ENCODE assay signal across 8 mouse cellular contexts in the genomic region with DNA sequence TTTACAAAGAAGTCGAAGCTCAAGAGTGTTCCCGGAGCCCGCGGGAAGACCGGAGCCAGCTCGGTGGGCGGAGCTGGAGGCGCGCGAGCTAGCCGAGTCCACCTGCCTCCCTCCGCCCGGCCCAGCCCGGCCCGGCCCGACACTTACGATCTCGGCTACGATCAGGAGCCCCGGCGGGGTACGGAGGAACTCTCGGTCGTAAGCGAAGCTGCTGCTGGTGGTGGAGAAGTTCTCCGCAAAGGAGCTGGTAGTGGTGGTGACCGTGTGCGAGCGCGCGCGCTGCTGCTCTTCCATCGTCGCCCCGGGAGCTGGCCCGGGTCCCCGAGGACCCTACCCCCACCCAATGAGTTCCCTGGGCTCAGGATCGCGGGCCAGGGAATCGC. TPM values are rescaled to one million over a fixed set of nuclear protein-coding genes. Genes with fewer than 3 reads are reported as not detected.
A peak's percentile ranks its signal among the peaks of the same experiment; 100 is the strongest.
DNase-seq lines count a peak whose midpoint lies in the region; ATAC-seq and TF ChIP-seq lines count a peak whose summit lies in the region.

No protein-coding gene starts in this region.

- H3K27ac ChIP-seq in embryonic fibroblast, embryonic 13.5 days (ENCODE audit: insufficient read depth, low read length): no peak overlapping the region
- no peak overlapping the region for H3K27ac ChIP-seq in hindbrain, embryonic 13.5 days
- no peak overlapping the region for H3K27ac ChIP-seq in limb, embryonic 13.5 days
- peak overlapping the region; percentile 84 for H3K27ac ChIP-seq in midbrain, embryonic 10.5 days (replicated peaks)

- no peak for TF ChIP-seq CTCF in embryonic fibroblast, embryonic 13.5 days (IDR thresholded peaks at IDR 0.05; ENCODE audit: borderline replicate concordance, insufficient read depth, low read length)

- H3K9ac ChIP-seq in hindbrain, embryonic 13.5 days: peak overlapping the region; percentile 72
- H3K9ac ChIP-seq in limb, embryonic 13.5 days: peak overlapping the region; percentile 71

- H3K4me2 ChIP-seq in hindbrain, embryonic 13.5 days: peak overlapping the region; percentile 98
- H3K4me2 ChIP-seq in limb, embryonic 13.5 days (replicated peaks): peak overlapping the region; percentile 96

- H3K4me1 ChIP-seq in embryonic fibroblast, embryonic 13.5 days (ENCODE audit: control insufficient read depth, insufficient read depth, low read length): no peaks in the 10 kb centered on the region
- H3K4me1 ChIP-seq in hindbrain, embryonic 13.5 days (replicated peaks): peaks cover 14% of the 10 kb centered on the region
- peaks cover 22% of the 10 kb centered on the region for H3K4me1 ChIP-seq in limb, embryonic 13.5 days
- H3K4me1 ChIP-seq in midbrain, embryonic 10.5 days: peaks cover 25% of the 10 kb centered on the region

- H3K36me3 ChIP-seq in hindbrain, embryonic 13.5 days: no peaks in the 10 kb centered on the region
- H3K36me3 ChIP-seq in limb, embryonic 13.5 days: no peaks in the 10 kb centered on the region
- H3K36me3 ChIP-seq in midbrain, embryonic 10.5 days: no peaks in the 10 kb centered on the region

- under 1% methylated on average over 40 of the region's 40 CpGs for WGBS in hindbrain, embryonic 13.5 days
- WGBS in limb, embryonic 13.5 days: under 1% methylated on average over 40 of the region's 40 CpGs
- WGBS in midbrain, embryonic 10.5 days: under 1% methylated on average over 40 of the region's 40 CpGs

- DNase-seq in frontal cortex, postnatal 25 days (ENCODE audit: low spot score in 2 of 2): no peak
- DNase-seq in adrenal gland, adult 8-10 months: peak; percentile 15
- DNase-seq in midbrain, embryonic 10.5 days (ENCODE audit: low spot score): no peak
- peak; percentile 67 for DNase-seq in testis, postnatal 10 days (ENCODE audit: low spot score)

- no peaks in the 10 kb centered on the region for H3K9me3 ChIP-seq in hindbrain, embryonic 13.5 days
- no peaks in the 10 kb centered on the region for H3K9me3 ChIP-seq in limb, embryonic 13.5 days
- no peaks in the 10 kb centered on the region for H3K9me3 ChIP-seq in midbrain, embryonic 10.5 days (replicated peaks)

- peak; percentile 67 for ATAC-seq in frontal cortex, adult (ENCODE audit: low TSS enrichment)
- ATAC-seq in hindbrain, embryonic 13.5 days (ENCODE audit: low FRiP score): peak; percentile 65
- peak; percentile 66 for ATAC-seq in limb, embryonic 13.5 days (ENCODE audit: low FRiP score, low read depth)

- H3K27me3 ChIP-seq in hindbrain, embryonic 13.5 days: peaks cover 42% of the 10 kb centered on the region
- H3K27me3 ChIP-seq in limb, embryonic 13.5 days: peaks cover 4% of the 10 kb centered on the region; the same call in 1 of the 2 replicates
- H3K27me3 ChIP-seq in midbrain, embryonic 10.5 days (ENCODE audit: low read depth, poor library complexity, severe bottlenecking): peaks cover 46% of the 10 kb centered on the region

- TF ChIP-seq POLR2A in embryonic fibroblast, embryonic 13.5 days (IDR thresholded peaks at IDR 0.05; ENCODE audit: low read depth, low read length): no peak

- peak overlapping the region; percentile 57 for H3K4me3 ChIP-seq in embryonic fibroblast, embryonic 13.5 days (ENCODE audit: insufficient read depth, low read length)
- H3K4me3 ChIP-seq in hindbrain, embryonic 13.5 days: peak overlapping the region; percentile 61
- peak overlapping the region; percentile 71 for H3K4me3 ChIP-seq in limb, embryonic 13.5 days
- peak overlapping the region; percentile 76 for H3K4me3 ChIP-seq in midbrain, embryonic 10.5 days

RNA-seq across cellular contexts. Expression of gene Cmtm8, which starts 0.3 kb away (rescaled TPM):
- 1 to 10 TPM; 4.0 to 9.9 (median 7.0) TPM for total RNA-seq in adrenal gland, adult 8-10 months (2022)
- polyA plus RNA-seq in embryonic fibroblast, embryonic 13.5 days (2011; ENCODE audit: insufficient read length, low read depth, missing spikeins): 1.3 and 1.8 TPM in 2 replicates
- polyA plus RNA-seq in hindbrain, embryonic 13.5 days (2015; fragmentation: Nextera tagmentation; extraction: Ambion mirVana): 15.8 and 20.0 TPM in 2 replicates
- polyA plus RNA-seq in limb, embryonic 13.5 days (2015; fragmentation: Nextera tagmentation; extraction: Ambion mirVana): 17.9 and 20.4 TPM in 2 replicates
- polyA plus RNA-seq in midbrain, embryonic 10.5 days (2016; fragmentation: Nextera tagmentation; extraction: Ambion mirVana): 21.7 and 32.1 TPM in 2 replicates

Comparison
In these comparisons a context has a peak if more than half of its experiments do, and no peak if none do; other contexts are left out.
1. DNase-seq: peak in adrenal gland, adult 8-10 months (single experiment) and testis, postnatal 10 days (single experiment); none in frontal cortex, postnatal 25 days (0 of 2) and midbrain, embryonic 10.5 days (single experiment).
2. Peak in every context shown above with its lines, with median percentiles within 50 percentile points of each other: ATAC-seq and H3K4me3 ChIP-seq.